Mouse (Mus musculus) left cerebral cortex, postnatal 10 days (tissue): ENCODE results near the gene Olfr716. TPM values are rescaled to one million over a fixed set of nuclear protein-coding genes. Genes with fewer than 3 reads are reported as not detected.
"Not testable (repeated sequence)": the region's sequence is repeated elsewhere in the genome, so short reads cannot be mapped to it uniquely, and the experiment has no call there.

Experiments
- DNase-seq, 2 experiments: peaks; one replicate each; pipeline ENCODE4 v3.0.0; 2021 to 2022; ENCODE audit warnings: low spot score in 2 of 2, mixed read lengths in 1 of 2; ENCODE audit errors: extremely low spot score in 1 of 2
- intact Hi-C: fragments of 180-260 bp; cut with DNase I; formaldehyde crosslinking; loops from one replicate; pipeline ENCODE4 v1.15.1; 2025
- total RNA-seq, 2 experiments: library from RNA; stranded (reverse); gene quantifications; 2 replicates each; pipeline ENCODE4 v1.2.3; 2021

Olfr716 gene
- not detected for total RNA-seq

DNA sequence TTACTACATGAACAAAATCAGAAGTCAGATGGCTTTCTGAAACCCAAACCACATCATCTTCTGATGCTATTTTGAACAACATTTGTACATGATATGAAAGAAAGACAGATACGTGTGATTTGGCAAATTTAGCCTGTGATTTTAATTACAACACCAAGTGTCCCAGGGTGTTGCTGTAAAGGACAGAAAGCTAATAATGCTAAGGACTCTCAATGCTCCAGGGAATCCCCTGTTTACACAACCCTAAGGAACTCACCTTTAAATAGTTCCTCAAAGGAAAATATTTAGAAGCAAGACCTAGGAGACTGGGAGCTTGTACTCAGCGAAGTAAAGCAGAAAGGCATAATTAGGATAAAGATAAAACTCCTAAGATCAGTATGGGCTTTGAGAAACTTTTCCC is at the start of gene Olfr716:
Gene Olfr716, plus strand, starts transcription at position 301 of the 400 bp plus-strand sequence.
- DNase-seq, intact Hi-C loops: not testable (repeated sequence)

DNA sequence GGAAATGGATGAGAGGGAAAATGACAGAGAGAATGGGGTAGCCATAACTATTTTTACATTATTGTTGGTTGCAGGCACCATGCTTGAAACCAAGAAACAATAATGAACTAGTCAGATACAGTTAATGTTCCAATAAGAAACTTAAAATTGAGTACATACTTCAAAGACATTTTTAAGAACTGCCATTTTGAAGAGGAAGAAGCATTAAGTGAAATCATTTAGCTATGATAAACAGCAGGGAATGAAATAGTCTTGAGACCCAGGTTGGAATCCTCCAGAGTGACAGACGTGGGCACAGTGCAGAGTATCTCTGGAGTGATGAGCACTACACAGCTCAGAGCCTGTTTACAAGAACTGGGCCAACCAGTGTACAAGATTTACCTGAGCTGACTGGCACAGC is 45.2 kb upstream of the Olfr716 start, which contains the start of gene Olfr17:
Gene Olfr17, plus strand, starts transcription at position 301 of the 400 bp plus-strand sequence.
- intact Hi-C loops, result no loop called here
- DNase-seq, result no peak

- not testable (repeated sequence) for DNase-seq
Observed at GRCm38 (mm10) chr7:107110269-107110668, 27.9 kb upstream of the Olfr716 start, which contains the start of gene Olfr715b. Olfr715b (minus strand) TSS chr7:107110369.

GRCm38 (mm10) chr7:107130983-107131382 is 7.1 kb upstream of the Olfr716 start, which contains the start of gene Olfr715:
Olfr715 (minus strand) TSS chr7:107131083.
- intact Hi-C loops, DNase-seq: not testable (repeated sequence)

More at GRCm38 (mm10) chr7:107110269-107110668, 27.9 kb upstream of the Olfr716 start, which contains the start of gene Olfr715b:
- intact Hi-C loops, result not testable (repeated sequence)

GRCm38 (mm10) chr7:107166690-107167089 is 28.6 kb downstream of the Olfr716 start, which contains the start of gene Nlrp14:
Nlrp14 (plus strand) TSS chr7:107166990.
- intact Hi-C loops, result no loop called here
- DNase-seq, result no peak

GRCm38 (mm10) chr7:107180406-107180805 is 42.3 kb downstream of the Olfr716 start:
- DNase-seq, result no peak
- intact Hi-C loops, result no loop called here

Other genes starting within 250 kb of the Olfr716 start
- not detected for gene Olfr707, start 237.1 kb upstream of the Olfr716 start, total RNA-seq
- gene Olfr1532-ps1, start 230.3 kb upstream of the Olfr716 start, total RNA-seq, result not detected
- not detected for gene Olfr709-ps1, start 206.1 kb upstream of the Olfr716 start, total RNA-seq
- gene Olfr710, start 190.0 kb upstream of the Olfr716 start, total RNA-seq, result not detected
- not detected for gene Olfr6, start 174.4 kb upstream of the Olfr716 start, total RNA-seq
- gene Olfr711, start 162.9 kb upstream of the Olfr716 start, total RNA-seq, result not detected
- not detected for gene Olfr2, start 132.3 kb upstream of the Olfr716 start, total RNA-seq
- gene Olfr713, start 107.2 kb upstream of the Olfr716 start, total RNA-seq, result not detected
- not detected for gene Olfr714, start 67.3 kb upstream of the Olfr716 start, total RNA-seq
- gene Olfr17, start 45.1 kb upstream of the Olfr716 start, total RNA-seq, result not detected
- gene Olfr715b, start 28.0 kb upstream of the Olfr716 start, total RNA-seq, result not detected
- not detected for gene Olfr715, start 7.2 kb upstream of the Olfr716 start, total RNA-seq
- not detected for gene Nlrp14, start 28.7 kb downstream of the Olfr716 start, total RNA-seq
- not detected for gene Rbmxl2, start 71.1 kb downstream of the Olfr716 start, total RNA-seq
- gene Syt9, start 232.4 kb downstream of the Olfr716 start, total RNA-seq, result 10 to 100 TPM; 14.9 to 15.6 TPM